Mouse (Mus musculus) kidney, postnatal 10 days (tissue): ENCODE measurements around the gene Os9.

Experiments
- DNase-seq: peaks from one replicate; pipeline ENCODE4 v3.0.0; 2021; ENCODE audit warnings: mixed read lengths

The Os9 gene

DNA sequence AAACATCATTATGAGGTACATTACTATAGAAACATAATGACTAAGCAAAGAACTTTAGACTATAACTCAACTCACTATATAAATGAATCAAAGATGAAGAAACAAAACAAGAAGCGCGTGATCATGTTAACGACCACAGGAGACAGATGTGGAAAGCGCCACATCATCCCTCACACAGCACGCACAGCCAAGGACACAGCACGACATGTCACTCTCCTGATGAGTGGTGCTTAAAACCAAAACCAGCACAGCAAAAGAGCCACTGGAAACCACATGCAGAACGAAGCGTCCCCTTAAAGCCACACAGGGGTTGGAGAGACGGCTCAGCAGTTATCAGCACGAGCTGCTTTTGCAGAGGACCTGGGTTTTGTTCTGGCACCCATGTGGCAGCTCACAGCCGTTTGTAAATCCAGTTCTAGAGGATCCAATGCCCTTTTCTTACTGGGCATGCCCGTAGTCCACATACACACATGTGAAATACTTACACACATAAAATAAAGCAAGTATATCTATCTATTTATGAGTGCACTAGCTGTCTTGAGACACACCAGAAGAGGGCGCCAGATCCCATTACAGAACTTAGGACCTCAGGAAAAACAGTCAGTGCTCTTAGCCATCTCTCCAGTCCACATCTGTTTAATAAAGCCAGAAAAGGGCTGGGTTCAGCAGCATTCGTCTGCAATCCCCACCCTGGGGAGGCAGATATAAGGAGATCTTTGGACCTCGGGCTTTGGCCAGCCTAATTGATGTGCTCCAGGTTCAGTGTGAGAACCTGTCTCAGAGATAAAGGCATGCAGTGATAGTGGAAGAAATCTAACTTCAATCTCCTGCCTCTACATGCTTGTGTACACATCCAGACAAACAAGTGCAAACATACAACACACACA lies 9.7 kb downstream of the Os9 start:
- DNase-seq: no peak

DNA sequence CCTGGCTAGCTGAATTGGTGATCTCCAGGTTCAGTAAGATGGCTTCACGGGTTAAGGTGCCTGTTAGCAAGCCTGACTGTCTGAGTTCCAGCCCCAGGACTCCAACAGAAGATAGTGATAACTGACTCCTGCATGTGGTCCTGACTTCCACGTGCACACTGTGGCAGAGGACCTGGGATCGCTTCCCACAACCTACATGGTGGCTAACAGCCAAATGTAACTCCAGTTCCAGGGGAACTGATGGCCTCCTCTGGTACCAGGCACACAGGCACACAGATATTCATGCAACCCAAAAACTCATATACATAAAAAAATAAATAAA lies 12.7 kb downstream of the Os9 start:
- DNase-seq: no peak

DNA sequence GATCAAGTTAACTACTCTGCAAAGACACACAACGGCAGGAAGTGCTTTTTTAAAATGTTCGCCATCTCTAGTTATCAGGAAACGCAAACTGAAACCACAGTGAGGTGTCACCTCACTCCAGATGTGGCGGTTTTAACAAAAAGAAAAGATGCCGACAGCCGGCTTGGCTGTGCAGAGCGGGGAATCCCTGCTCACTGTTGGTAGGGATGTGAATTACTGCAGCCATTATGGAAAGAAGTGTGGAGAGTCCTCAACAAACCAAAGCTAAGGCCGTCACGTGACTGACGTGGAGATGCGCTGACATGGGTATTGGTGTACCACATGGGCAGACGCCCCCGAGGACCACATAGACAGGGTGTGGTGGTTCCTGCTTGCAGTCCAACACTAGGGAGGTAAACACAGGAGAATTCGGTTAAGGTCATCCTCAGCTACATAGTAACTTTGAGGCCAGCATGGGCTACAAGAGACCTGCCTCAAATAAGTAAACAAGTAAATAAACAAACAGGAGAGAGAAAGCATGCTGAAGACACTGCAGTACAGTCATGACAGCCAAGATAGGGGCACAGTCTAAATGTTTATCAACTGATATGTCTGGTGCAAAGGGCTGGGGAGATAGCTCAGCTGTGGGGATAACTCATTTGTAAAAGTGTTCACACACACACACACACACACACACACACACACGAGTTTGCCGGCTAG lies 13.2 kb downstream of the Os9 start:
- DNase-seq: no peak

DNA sequence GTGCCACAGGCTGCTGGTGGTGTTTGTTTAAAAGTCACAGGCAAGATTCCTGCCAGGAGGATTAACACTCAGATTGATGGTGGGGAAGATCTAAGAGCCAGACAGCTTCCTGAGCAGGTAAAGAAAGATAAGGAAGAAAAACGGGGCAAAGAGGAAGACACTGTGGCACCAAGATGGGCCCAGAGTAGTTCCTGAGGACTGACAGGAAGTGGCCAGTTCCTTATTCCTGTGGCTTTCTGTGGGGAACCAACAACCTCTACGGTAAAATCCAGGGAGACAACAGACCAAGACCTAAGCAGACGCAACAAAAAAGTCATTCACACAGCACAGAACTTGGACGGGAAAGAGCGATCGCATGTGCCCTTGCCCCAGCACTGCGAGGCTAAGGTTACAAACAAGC lies 17.3 kb downstream of the Os9 start:
- DNase-seq: no peak

DNA sequence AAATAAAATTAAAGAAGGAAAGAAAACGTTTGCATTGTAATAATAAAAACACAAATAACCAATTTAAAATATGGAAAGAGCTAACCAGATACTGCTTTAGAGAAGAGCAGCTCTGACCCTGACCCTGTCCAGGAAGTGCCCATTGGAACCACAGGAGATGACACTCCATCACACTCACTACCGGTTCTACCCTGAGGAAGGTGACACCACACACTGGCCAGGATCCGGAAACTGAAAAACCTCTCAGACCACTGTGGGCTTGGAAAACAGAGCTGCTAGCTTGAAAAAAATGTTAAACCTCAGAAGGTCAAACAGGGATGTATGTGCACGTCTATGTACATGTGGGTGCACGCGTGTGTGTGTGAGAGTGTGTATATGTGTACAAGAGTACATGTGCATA lies 19.8 kb downstream of the Os9 start:
- no peak for DNase-seq

DNA sequence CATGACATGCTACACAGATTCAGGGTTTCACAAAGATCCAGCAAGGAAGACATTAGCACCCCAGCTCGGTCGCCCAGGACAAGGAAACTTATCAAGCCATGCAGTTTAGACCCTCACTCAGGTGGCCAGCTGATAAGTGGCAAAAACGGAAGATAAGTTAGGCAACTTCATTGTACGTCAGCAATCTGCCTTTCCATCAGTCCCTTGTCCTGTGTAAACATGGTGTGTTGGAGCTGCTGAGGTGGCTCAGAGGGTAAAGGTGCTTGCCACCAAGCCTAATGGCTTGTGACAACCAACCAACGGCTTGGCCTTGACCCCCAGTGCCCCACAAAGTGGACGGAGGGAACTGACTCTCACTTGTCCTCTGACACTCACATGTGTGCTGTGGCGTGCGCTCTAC lies 20.5 kb downstream of the Os9 start:
- no peak for DNase-seq

DNA sequence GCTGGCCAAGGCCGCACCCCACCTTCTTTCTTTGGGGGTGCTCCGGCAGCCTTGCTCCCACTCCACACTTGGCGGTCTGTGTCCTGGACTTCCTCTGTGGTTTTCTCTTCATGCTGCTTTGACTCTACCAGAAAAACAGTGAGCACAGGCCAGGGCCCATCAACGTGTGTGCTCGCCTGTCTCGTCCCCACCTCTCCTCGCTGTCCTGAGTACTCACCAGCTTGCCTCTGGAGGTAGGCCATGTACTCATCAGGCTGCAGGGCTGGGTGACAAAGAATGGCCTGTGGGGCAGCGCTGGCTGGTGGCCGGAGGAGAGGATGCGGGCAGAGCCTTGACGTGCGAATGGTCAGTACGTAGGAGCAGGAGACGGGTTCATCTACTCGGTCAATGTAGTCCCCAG lies 21.1 kb downstream of the Os9 start:
- no peak for DNase-seq

DNA sequence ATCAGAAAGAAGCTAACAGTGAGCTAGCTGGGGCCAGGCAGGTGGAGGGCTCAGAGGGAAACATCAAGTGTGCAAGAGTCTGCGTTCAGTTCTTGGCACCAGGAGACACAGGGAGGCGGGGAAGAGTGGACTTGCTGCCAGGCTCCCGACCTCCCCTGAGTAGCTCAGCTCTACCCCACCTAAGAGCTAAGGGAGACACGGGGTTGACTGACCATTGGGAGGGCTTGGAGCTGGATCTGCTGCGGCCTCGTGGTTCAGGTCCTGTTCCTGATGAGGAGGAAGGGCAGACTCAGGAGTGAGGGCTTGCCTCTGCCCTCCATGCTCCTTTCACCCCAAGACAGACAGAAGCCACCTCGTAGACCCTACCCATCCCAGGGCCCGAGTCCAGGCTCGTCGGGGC lies 21.7 kb downstream of the Os9 start:
- DNase-seq: no peak

DNA sequence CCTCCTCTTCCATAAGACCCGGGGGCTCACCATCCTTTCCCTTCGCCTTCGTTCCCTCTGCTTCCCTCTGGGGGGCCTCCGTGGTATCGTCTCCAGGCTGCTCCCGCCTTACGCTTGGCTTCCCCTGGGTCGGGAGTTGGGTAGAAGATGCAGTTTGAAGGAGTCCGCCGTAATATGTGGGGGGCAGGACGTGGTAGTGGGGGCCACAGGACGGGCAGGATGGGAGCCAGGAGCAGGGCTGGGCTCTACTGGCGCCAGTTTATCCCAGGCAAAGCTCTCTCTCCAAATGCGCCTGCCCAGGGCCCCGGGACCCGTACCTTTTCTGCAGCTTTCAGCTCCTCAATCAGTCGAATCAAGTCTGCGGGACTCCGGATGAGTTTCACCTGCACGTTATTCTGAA lies 22.4 kb downstream of the Os9 start:
- DNase-seq: no peak

DNA sequence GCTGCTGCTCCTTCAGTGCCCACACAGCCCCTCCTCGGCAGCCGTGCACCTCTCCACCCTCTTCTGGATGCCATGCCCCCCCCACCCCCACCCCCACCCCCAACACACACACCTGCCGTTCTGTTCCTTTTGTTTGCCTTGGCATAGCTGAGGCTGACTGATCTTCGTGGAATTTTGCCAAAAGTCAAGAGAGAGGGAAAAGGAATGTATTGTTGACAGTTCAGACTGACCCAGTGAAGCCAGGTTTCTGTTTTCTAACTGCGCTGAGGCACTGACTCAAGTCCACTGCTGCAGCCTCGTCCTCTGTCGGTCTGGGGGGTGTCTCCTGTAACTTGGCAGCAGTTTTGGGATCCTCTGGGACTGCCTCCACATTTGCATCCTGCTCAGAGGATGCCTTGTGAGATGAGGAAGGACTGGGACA lies 26.5 kb downstream of the Os9 start:
- DNase-seq: no peak

DNA sequence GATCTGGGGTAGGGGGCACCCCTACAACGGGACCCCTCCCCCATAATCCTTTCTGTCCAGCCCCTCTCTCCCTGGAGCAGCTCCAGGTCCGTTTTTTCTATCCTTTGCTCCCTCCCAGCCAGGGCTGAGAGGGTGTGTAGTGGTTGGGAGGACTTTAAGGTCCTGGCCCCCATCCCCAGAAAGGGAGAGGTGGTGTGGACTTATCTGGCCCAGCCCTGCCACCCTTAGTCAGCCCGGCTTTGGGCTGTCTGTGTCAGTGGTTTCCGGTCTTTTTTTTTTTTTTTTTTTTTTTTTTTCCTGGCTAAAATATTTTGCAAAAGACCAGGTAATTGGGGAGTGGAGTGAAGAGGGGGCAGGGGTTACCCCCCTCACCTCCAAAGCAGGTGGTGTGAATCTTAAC lies 28.2 kb downstream of the Os9 start:
- DNase-seq: no peak

DNA sequence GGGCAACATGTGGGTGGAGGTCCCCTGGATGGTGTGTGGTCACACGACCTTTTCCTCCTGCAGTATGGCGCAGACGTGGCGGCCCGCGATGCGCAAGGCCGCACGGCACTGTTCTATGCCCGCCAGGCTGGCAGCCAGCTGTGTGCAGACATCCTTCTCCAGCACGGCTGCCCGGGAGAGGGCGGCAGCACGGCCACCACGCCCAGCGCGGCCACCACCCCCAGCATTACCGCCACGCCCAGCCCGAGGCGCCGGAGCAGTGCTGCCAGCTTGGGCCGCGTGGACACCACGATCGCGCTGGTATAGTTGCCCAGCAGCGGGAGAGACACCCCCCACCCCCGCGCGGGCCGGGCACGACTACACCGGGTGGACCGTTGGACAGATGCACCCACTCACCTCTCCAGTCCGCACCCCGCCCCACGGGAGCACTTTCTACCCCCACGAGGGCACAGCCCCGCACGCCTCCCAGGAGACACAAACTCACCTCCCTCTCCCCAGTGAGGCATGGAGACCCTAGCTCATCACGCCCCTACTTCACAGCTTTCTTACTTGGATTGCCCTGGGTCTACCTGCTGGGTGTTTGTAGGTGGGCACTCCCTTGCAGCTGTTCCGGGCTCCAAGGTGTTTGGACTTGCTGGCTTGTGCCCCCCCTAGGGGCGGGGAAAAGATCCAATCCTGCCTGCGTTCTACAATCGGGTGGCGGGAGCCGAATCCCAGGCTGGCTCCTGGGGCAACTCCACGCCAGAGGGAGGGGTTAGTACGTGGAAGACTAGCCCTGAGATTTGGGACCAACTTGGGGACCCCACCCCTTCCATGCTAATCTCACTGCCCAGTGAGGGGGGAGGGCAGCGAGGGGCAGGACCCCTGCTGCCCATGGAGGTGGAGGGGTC lies 29.2 kb downstream of the Os9 start:
- DNase-seq: peak; percentile 38

DNA sequence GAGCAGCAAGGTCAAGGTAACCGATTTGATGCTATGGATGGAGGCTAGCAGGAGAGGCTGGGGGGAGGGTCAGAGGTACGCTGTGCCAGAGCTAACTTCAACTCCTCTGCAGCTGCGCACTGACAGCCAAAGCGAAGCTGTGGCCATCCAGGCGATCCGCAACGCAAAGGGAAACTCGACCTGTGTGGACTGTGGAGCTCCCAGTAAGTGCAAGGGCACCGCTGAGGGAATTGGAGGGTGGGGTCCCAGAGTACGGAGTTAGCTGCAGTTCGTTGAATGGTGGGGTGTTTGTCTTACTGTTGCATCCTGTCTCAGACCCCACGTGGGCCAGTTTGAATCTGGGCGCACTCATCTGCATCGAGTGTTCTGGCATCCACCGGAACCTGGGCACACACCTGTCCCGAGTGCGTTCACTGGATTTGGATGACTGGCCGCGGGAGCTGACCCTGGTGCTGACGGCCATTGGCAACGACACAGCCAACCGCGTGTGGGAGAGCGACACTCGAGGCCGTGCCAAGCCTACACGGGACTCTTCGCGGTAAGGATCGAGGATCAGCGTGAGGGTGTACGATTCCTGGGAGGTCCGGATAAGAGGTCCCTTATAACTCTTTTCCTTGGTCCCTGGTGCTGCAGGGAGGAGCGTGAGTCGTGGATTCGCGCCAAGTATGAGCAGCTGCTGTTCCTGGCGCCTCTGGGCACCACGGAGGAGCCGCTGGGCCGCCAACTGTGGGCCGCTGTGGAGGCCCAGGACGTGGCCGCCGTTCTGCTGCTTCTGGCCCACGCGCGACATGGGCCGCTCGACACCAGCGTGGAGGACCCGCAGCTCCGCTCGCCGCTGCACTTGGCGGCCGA lies 30.1 kb downstream of the Os9 start:
- DNase-seq: peak; percentile 80

DNA sequence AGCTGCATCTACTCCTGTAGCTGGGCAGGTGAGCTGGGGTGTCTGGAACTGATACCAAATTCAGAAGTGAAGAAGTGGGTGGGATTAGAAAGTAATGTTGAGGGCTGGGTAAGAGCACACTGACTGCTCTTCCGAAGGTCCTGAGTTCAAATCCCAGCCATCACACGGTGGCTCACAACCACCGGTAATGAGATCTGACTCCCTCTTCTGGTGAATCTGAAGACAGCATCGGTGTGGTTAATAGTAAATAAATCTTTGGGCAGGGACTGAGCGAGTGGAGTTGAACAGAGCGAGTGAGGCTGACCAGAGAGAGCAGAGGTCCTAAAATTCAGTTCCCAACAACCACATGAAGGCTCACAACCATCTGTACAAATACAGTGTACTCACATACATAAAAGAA lies 35.3 kb downstream of the Os9 start:
- DNase-seq: no peak

DNA sequence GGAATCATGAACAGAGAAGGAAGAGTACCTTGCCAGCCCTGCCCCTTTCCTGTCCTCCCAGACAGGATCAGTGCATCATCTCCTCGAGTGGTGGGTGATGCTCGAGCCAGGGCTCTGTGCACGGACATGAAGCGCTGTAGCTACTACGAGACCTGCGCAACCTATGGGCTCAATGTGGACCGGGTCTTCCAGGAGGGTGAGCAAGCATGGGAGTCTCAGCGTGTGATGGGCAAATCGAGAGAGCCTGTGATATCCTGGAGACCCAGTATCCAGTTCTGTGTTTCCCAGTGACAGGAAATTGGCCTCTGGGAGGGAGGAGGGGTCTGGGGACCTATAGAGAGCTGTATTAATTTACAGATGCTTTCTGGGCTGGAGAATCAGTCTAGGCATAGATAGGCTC lies 35.9 kb downstream of the Os9 start:
- no peak for DNase-seq

DNA sequence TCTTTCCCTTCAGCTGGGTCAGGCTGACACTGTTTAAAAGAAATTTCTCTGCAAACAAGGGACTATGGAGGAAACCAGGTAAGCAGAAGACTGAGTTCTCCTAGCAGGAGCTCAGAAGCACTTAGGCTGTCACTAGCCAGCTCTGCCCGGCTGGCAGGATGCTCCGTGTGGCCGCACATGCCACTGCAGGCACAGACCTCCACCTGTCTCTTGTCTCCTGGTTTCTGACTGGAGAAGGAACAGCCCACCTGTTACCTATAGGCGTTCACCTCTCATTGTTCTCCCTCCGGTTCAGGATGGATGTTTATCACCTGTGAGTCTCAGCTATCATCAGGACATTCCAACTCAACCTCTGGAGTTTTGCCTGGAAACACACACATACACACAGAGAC lies 37.0 kb downstream of the Os9 start:
- DNase-seq: no peak

DNA sequence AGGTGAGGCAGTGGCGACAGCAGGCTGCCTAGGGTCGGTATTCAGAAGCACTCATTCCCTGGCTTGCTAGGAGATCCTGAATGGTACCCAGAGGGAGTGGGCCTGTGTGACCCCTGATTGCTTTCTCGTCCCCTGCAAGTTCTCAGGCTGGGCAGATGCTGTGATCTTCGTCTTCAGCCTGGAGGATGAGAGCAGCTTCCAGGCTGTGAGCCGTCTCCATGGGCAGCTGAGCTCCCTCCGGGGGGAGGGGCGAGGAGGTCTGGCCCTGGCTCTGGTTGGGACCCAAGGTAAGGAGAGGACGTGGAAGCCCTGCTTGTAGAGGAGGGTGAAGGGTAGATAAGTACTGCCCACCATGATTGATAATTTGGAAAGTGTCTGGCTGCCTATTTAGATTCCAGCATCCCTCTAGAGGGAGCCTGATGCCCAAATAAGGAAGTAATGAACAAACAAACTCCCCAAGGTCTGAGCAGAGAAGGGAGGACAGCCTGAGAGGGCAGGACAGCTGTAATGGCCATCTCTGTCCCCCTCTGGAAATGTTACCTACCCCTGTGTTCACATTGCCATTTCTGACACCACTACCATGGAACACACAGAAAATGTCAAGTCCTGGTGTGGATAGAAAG lies 37.5 kb downstream of the Os9 start:
- DNase-seq: no peak

DNA sequence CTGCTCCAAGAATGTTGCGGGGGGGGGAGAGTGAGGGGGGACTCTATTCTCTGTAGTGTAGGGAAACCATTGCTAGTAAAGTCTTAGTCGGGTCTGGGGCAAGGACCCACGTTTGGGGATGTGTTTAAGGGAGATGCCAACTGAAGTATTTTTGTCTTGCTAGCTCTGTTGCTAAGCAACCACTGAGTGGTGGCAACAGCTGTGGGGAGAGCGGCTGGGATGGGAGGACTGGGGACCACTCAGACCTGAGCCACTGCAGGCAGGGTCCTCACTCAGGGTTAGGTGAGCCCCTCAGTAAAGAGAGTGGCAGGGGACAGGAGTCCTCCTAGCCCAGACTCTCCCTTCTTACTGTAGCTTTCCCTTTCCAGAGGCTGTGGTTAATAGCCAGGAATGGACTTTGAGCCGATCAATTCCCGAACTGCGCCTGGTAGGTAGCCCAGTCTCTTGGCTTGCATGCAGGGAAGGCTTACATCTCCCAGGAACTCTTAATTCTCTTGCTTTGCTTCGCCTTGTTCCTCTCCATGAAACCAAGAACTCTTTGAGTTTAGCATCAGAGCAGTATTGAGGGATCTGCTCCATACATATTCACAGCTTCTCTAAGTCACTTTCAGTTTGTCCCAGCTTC lies 38.8 kb downstream of the Os9 start:
- DNase-seq: no peak

DNA sequence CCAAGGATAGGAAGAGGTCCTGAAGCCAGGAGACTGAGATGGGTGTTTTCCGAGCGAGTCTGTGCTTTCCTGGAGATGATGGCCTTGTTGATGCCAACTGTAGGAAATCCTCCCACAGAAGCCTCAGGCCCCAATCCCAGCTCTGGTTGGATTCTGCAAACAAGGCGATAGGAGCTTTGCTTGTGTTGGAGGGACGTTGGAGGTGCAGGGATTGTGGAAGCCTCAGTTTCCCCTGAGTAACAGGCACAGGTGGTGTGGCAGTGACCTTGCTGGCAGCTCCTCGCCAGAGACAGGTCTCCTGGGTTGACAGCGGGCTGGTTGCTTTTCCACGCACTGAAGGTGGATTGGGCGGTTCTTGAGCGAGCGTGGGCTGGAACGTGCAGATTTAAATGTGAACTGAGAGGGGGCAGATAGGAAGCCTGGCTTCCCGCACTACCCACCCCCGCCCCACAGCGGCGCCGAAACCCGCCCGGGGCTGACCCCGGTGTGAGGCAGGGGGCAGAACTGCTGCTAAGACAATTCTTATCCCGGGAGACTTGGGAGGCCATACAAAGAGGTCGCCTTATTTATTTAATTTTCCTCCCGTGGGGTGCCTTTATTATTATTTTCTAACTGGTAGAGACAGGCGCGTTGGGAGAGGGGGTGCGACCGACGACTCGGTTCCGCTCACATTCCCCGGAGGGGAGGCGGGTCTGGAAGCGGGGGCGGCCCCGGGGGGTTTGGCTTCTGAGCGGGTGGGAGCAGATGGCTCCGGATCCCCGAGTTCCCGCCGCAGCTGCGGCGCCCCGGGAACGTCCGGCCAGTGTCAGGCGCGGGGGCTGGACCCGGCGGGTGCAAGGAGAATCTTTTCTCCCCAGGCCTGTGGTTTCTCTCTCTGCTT lies 39.8 kb downstream of the Os9 start:
- peak; percentile 68 for DNase-seq

DNA sequence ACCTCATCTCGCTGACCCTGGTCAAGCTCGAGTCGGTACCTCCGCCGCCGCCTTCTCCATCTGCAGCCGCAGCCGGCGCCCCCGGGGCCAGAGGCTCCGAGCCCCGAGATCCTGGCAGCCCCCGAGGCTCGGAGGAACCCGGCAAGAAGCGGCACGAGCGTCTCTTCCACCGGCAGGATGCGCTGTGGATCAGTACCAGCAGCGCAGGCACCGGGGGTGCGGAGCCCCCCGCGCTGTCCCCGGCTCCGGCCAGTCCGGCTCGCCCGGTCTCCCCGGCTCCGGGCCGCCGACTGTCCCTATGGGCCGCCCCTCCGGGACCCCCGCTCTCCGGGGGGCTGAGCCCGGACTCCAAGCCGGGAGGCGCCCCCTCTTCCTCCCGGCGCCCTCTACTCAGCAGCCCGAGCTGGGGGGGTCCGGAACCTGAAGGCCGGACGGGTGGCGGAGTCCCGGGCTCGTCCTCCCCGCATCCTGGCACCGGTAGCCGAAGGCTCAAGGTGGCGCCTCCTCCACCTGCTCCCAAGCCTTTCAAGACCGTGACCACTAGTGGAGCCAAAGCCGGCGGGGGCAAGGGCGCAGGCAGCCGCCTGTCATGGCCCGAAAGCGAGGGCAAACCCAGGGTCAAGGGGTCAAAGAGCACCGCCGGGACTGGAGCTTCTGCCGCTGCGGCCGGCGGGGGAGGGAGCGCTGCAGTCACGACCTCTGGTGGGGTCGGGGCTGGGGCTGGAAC lies 41.1 kb downstream of the Os9 start:
- DNase-seq: peak; percentile 67
